Mouse (Mus musculus) olfactory bulb, adult 2 months (tissue): ENCODE data around the gene Prh1. TPM values are rescaled to one million over a fixed set of nuclear protein-coding genes. Genes with fewer than 3 reads are reported as not detected.
"Not testable (repeated sequence)": the region's sequence is repeated elsewhere in the genome, so short reads cannot be mapped to it uniquely, and the experiment has no call there.

Experiments used
- H3K27ac ChIP-seq: fragments of 200-500 bp; 2 replicates; pipeline ENCODE4 v1.5.1; 2012; ENCODE audit warnings: low read depth, low read length; ENCODE audit not compliant: insufficient read depth
- H3K4me1 ChIP-seq: fragments of 200-500 bp; 2 replicates; pipeline ENCODE4 v1.6.1; 2012; ENCODE audit warnings: low read length; ENCODE audit not compliant: control insufficient read depth, insufficient read depth
- H3K4me3 ChIP-seq: fragments of 200-500 bp; 2 replicates; pipeline ENCODE4 v1.5.1; 2012; ENCODE audit warnings: mild to moderate bottlenecking, low read depth, low read length, moderate library complexity; ENCODE audit not compliant: insufficient read depth
- WGBS: fragments of 180-500 bp; shearing (Covaris S2); methylation state at CpG from one replicate; pipeline ENCODE4 v1.1.7; 2018; 5-methylcytosine and 5-hydroxymethylcytosine counted together
- polyA plus RNA-seq: library from polyadenylated mRNA; stranded (reverse); fragments of >200 nt; gene quantifications from 2 replicates; pipeline ENCODE4 v1.2.4, GENCODE M21; 2012; ENCODE audit warnings: low replicate concordance; ENCODE audit not compliant: missing spikeins, insufficient read depth, insufficient read length

Prh1 gene
- not detected in 2 replicates for polyA plus RNA-seq

GRCm38 (mm10) chr6:132569509-132569908 is at the start of gene Prh1:
Gene Prh1 (plus strand): TSS chr6:132569809.
- H3K4me3 ChIP-seq, H3K4me1 ChIP-seq, H3K27ac ChIP-seq: not testable (repeated sequence)
- 71% methylated on average over 1 of the region's 1 CpGs for WGBS

GRCm38 (mm10) chr6:132595613-132596012 is 26.0 kb downstream of the Prh1 start, which contains the start of gene Prp2:
Gene Prp2 (plus strand): TSS chr6:132595913.
- not testable (repeated sequence) for H3K4me3 ChIP-seq, H3K27ac ChIP-seq, H3K4me1 ChIP-seq
- WGBS, result 57% methylated on average over 2 of the region's 2 CpGs

Other genes starting within 250 kb of the Prh1 start
- gene Gm8882, start 205.7 kb upstream of the Prh1 start, polyA plus RNA-seq, result not detected in 2 replicates
- gene Prp2, start 26.1 kb downstream of the Prh1 start, polyA plus RNA-seq, result not detected in 2 replicates
- gene A630073D07Rik, start 81.7 kb downstream of the Prh1 start, polyA plus RNA-seq, result not detected in 2 replicates
- gene Tas2r120, start 87.1 kb downstream of the Prh1 start, polyA plus RNA-seq, result not detected in 2 replicates
- not detected in 2 replicates for gene Tas2r121, start 131.2 kb downstream of the Prh1 start, polyA plus RNA-seq
- gene Tas2r122, start 142.1 kb downstream of the Prh1 start, polyA plus RNA-seq, result not detected in 2 replicates
- gene Tas2r115, start 168.2 kb downstream of the Prh1 start, polyA plus RNA-seq, result not detected in 2 replicates
- not detected in 2 replicates for gene Tas2r124, start 184.9 kb downstream of the Prh1 start, polyA plus RNA-seq
- gene Tas2r102, start 192.3 kb downstream of the Prh1 start, polyA plus RNA-seq, result not detected in 2 replicates
- not detected in 2 replicates for gene Tas2r136, start 208.4 kb downstream of the Prh1 start, polyA plus RNA-seq
- not detected in 2 replicates for gene Tas2r117, start 233.0 kb downstream of the Prh1 start, polyA plus RNA-seq